Mouse (Mus musculus): ENCODE measurements at regions not wholly inside any gene's neighbourhood (a gene's known extent, or its start where the extent isn't known, plus 50 kb on each side); places are given as distances from the start of the nearest gene placed in this dataset.

DNA sequence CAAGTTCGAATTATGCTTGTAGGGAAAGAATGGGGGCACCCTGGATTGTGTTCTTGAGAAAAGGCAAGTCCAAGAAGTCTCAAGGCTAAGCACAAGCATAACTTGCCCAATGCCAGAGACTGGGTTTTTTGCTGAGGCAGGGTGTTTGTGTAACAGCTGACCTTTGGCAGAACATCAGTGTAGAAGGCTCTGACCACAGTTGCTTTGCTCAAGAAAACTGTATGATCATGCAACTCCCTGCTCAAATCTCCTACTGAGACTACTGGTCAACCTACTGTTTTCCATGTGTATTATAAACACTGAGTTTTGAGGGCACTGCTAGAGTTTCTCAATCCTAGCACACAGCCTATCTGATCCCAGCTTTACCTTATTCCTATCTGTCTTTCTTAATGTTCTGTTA lies 61.4 kb upstream of the Itga4 start:
- TF ChIP-seq CTCF (IDR thresholded peaks at IDR 0.05; ENCODE audit: borderline replicate concordance, insufficient read depth, low read length) = no peak
- TF ChIP-seq POLR2A (IDR thresholded peaks at IDR 0.05; ENCODE audit: low read depth, low read length) = no peak
- H3K4me3 ChIP-seq (ENCODE audit: insufficient read depth, low read length) = no peak overlapping the region
- H3K27ac ChIP-seq (ENCODE audit: insufficient read depth, low read length) = no peak overlapping the region
- H3K4me1 ChIP-seq (ENCODE audit: control insufficient read depth, insufficient read depth, low read length) = no peaks in the 10 kb centered on the region

- no peak overlapping the region for H3K4me3 ChIP-seq (ENCODE audit: insufficient read depth, low read length)
- TF ChIP-seq CTCF (IDR thresholded peaks at IDR 0.05; ENCODE audit: borderline replicate concordance, insufficient read depth, low read length) (no peak), POLR2A (IDR thresholded peaks at IDR 0.05; ENCODE audit: low read depth, low read length) (no peak)
Measured at GRCm38 (mm10) chr2:79201677-79202076, 53.5 kb upstream of the Itga4 start.

More at GRCm38 (mm10) chr2:79201677-79202076, 53.5 kb upstream of the Itga4 start:
- Histone ChIP-seq H3K4me1 (ENCODE audit: control insufficient read depth, insufficient read depth, low read length) (peaks cover 4% of the 10 kb centered on the region), H3K27ac (ENCODE audit: insufficient read depth, low read length) (no peak overlapping the region; the same call in 1 of the 2 replicates)

Data from embryonic fibroblast, embryonic 13.5 days (primary cell).